Mouse (Mus musculus): ENCODE measurements around the gene Ccni. TPM values are rescaled to one million over a fixed set of nuclear protein-coding genes. Genes with fewer than 3 reads are reported as not detected.
A peak's percentile ranks its signal among the peaks of the same experiment; 100 is the strongest.

Ccni gene
- polyA plus RNA-seq, 1 experiment from 2014 or later: 84.3 TPM

GRCm38 (mm10) chr5:93184548-93184947, 21.7 kb downstream of the Ccni start:
- Histone ChIP-seq H3K4me1 (no peaks in the 10 kb centered on the region), H3K27me3 (replicated peaks) (no peaks in the 10 kb centered on the region), H3K9me3 (no peaks in the 10 kb centered on the region), H3K36me3 (peaks cover 43% of the 10 kb centered on the region), H3K27ac (no peak overlapping the region), H3K9ac (no peak overlapping the region), H3K4me2 (no peak overlapping the region), H3K4me3 (replicated peaks) (no peak overlapping the region)
- no peak for ATAC-seq (ENCODE audit: insufficient read depth, low FRiP score, low read depth)
- 87% methylated on average over 6 of the region's 6 CpGs for WGBS

- no peak overlapping the region for H3K4me2 ChIP-seq
- 85% methylated on average over 6 of the region's 6 CpGs for WGBS
- no peak overlapping the region for H3K27ac ChIP-seq
- no peak for ATAC-seq (ENCODE audit: insufficient read depth, low FRiP score, low read depth)
- no peaks in the 10 kb centered on the region for H3K9me3 ChIP-seq
- peaks cover 37% of the 10 kb centered on the region for H3K36me3 ChIP-seq
- H3K9ac ChIP-seq: no peak overlapping the region
- H3K4me3 ChIP-seq (replicated peaks): no peak overlapping the region
- H3K27me3 ChIP-seq (replicated peaks): no peaks in the 10 kb centered on the region
- H3K4me1 ChIP-seq: no peaks in the 10 kb centered on the region
Measured at GRCm38 (mm10) chr5:93183311-93183710, 23.0 kb downstream of the Ccni start.

GRCm38 (mm10) chr5:93180252-93180651, 26.0 kb downstream of the Ccni start:
- H3K9ac ChIP-seq: no peak overlapping the region
- H3K36me3 ChIP-seq: peaks cover 22% of the 10 kb centered on the region
- no peaks in the 10 kb centered on the region for H3K4me1 ChIP-seq
- H3K27ac ChIP-seq: no peak overlapping the region
- WGBS: 64% methylated on average over 2 of the region's 2 CpGs
- no peak for ATAC-seq (ENCODE audit: insufficient read depth, low FRiP score, low read depth)
- no peaks in the 10 kb centered on the region for H3K27me3 ChIP-seq (replicated peaks)
- no peak overlapping the region for H3K4me2 ChIP-seq
- H3K4me3 ChIP-seq (replicated peaks): no peak overlapping the region
- H3K9me3 ChIP-seq: no peaks in the 10 kb centered on the region

- Histone ChIP-seq H3K4me1 (no peaks in the 10 kb centered on the region), H3K36me3 (peaks cover 22% of the 10 kb centered on the region; the same call in 1 of the 2 replicates), H3K9me3 (no peaks in the 10 kb centered on the region), H3K4me2 (no peak overlapping the region), H3K4me3 (replicated peaks) (no peak overlapping the region), H3K27ac (no peak overlapping the region), H3K27me3 (replicated peaks) (no peaks in the 10 kb centered on the region), H3K9ac (no peak overlapping the region)
- WGBS: 80% methylated on average over 6 of the region's 6 CpGs
- 0 out of 2 replicates have a peak, but pooled peaks have one; percentile 10 for ATAC-seq (ENCODE audit: insufficient read depth, low FRiP score, low read depth)
Measured at GRCm38 (mm10) chr5:93178616-93179015, 27.7 kb downstream of the Ccni start.

- H3K4me1 ChIP-seq: no peaks in the 10 kb centered on the region
- no peak for ATAC-seq (ENCODE audit: insufficient read depth, low FRiP score, low read depth)
- H3K4me3 ChIP-seq (replicated peaks): no peak overlapping the region
- no peak overlapping the region for H3K27ac ChIP-seq
- H3K4me2 ChIP-seq: no peak overlapping the region
- H3K9me3 ChIP-seq: no peaks in the 10 kb centered on the region
- no peak overlapping the region for H3K9ac ChIP-seq
- H3K36me3 ChIP-seq: peaks cover 7% of the 10 kb centered on the region
- no peaks in the 10 kb centered on the region for H3K27me3 ChIP-seq (replicated peaks)
- WGBS: 76% methylated on average over 6 of the region's 6 CpGs
Measured at GRCm38 (mm10) chr5:93174675-93175074, 31.6 kb downstream of the Ccni start.

GRCm38 (mm10) chr5:93172536-93172935, 33.8 kb downstream of the Ccni start:
- H3K27ac ChIP-seq: no peak overlapping the region
- no peak overlapping the region for H3K4me3 ChIP-seq (replicated peaks)
- 84% methylated on average over 6 of the region's 6 CpGs for WGBS
- ATAC-seq (ENCODE audit: insufficient read depth, low FRiP score, low read depth): no peak
- no peak overlapping the region for H3K9ac ChIP-seq
- H3K4me2 ChIP-seq: no peak overlapping the region
- no peaks in the 10 kb centered on the region for H3K4me1 ChIP-seq
- peaks cover 18% of the 10 kb centered on the region for H3K36me3 ChIP-seq
- H3K9me3 ChIP-seq: no peaks in the 10 kb centered on the region
- H3K27me3 ChIP-seq (replicated peaks): no peaks in the 10 kb centered on the region

- H3K27me3 ChIP-seq (replicated peaks): no peaks in the 10 kb centered on the region
- peaks cover 25% of the 10 kb centered on the region for H3K36me3 ChIP-seq
- WGBS: 96% methylated on average over 15 of the region's 15 CpGs
Measured at GRCm38 (mm10) chr5:93171420-93171819, 34.9 kb downstream of the Ccni start.

GRCm38 (mm10) chr5:93168654-93169053, 37.6 kb downstream of the Ccni start:
- H3K27ac ChIP-seq: no peak overlapping the region
- peaks cover 43% of the 10 kb centered on the region for H3K36me3 ChIP-seq
- 89% methylated on average over 6 of the region's 6 CpGs for WGBS

More at GRCm38 (mm10) chr5:93171420-93171819, 34.9 kb downstream of the Ccni start:
- H3K9me3 ChIP-seq: no peaks in the 10 kb centered on the region
- no peak overlapping the region for H3K4me3 ChIP-seq (replicated peaks)
- H3K4me2 ChIP-seq: no peak overlapping the region
- no peak overlapping the region for H3K27ac ChIP-seq
- no peak for ATAC-seq (ENCODE audit: insufficient read depth, low FRiP score, low read depth)
- H3K4me1 ChIP-seq: no peaks in the 10 kb centered on the region
- no peak overlapping the region for H3K9ac ChIP-seq

GRCm38 (mm10) chr5:93167919-93168516, 38.3 kb downstream of the Ccni start:
- WGBS: 89% methylated on average over 11 of the region's 11 CpGs
- Histone ChIP-seq H3K9me3 (no peaks in the 10 kb centered on the region), H3K36me3 (peaks cover 45% of the 10 kb centered on the region), H3K4me2 (no peak overlapping the region), H3K4me1 (no peaks in the 10 kb centered on the region), H3K4me3 (replicated peaks) (no peak overlapping the region), H3K27me3 (replicated peaks) (no peaks in the 10 kb centered on the region), H3K27ac (no peak overlapping the region), H3K9ac (no peak overlapping the region)
- ATAC-seq (ENCODE audit: insufficient read depth, low FRiP score, low read depth): no peak

More at GRCm38 (mm10) chr5:93168654-93169053, 37.6 kb downstream of the Ccni start:
- Histone ChIP-seq H3K9ac (no peak overlapping the region), H3K4me3 (replicated peaks) (no peak overlapping the region), H3K4me2 (no peak overlapping the region), H3K4me1 (no peaks in the 10 kb centered on the region), H3K27me3 (replicated peaks) (no peaks in the 10 kb centered on the region), H3K9me3 (no peaks in the 10 kb centered on the region)
- no peak for ATAC-seq (ENCODE audit: insufficient read depth, low FRiP score, low read depth)

GRCm38 (mm10) chr5:93163541-93163940, 42.8 kb downstream of the Ccni start:
- peaks cover 59% of the 10 kb centered on the region for H3K36me3 ChIP-seq
- H3K9ac ChIP-seq: no peak overlapping the region
- no peaks in the 10 kb centered on the region for H3K27me3 ChIP-seq (replicated peaks)
- H3K4me3 ChIP-seq (replicated peaks): no peak overlapping the region
- H3K4me2 ChIP-seq: no peak overlapping the region
- H3K27ac ChIP-seq: no peak overlapping the region
- WGBS: 92% methylated on average over 3 of the region's 3 CpGs
- peak; percentile 18; the same call in 1 of the 2 replicates for ATAC-seq (ENCODE audit: insufficient read depth, low FRiP score, low read depth)
- no peaks in the 10 kb centered on the region for H3K9me3 ChIP-seq
- no peaks in the 10 kb centered on the region for H3K4me1 ChIP-seq

GRCm38 (mm10) chr5:93154401-93154800, 51.9 kb downstream of the Ccni start:
- Histone ChIP-seq H3K4me1 (peaks cover 15% of the 10 kb centered on the region), H3K9ac (no peak overlapping the region), H3K27me3 (replicated peaks) (no peaks in the 10 kb centered on the region), H3K4me2 (no peak overlapping the region), H3K27ac (no peak overlapping the region), H3K36me3 (0 out of 2 replicates have a peak, but pooled peaks cover 5% of the 10 kb centered on the region), H3K4me3 (replicated peaks) (no peak overlapping the region), H3K9me3 (no peaks in the 10 kb centered on the region)
- no peak for ATAC-seq (ENCODE audit: insufficient read depth, low FRiP score, low read depth)
- WGBS: 81% methylated on average over 11 of the region's 11 CpGs

GRCm38 (mm10) chr5:93152451-93152850, 53.8 kb downstream of the Ccni start:
- Histone ChIP-seq H3K27ac (no peak overlapping the region), H3K9ac (no peak overlapping the region), H3K9me3 (no peaks in the 10 kb centered on the region), H3K4me2 (no peak overlapping the region), H3K4me3 (replicated peaks) (no peak overlapping the region), H3K36me3 (0 out of 2 replicates have a peak, but pooled peaks cover 5% of the 10 kb centered on the region), H3K4me1 (peaks cover 15% of the 10 kb centered on the region), H3K27me3 (replicated peaks) (no peaks in the 10 kb centered on the region)
- ATAC-seq (ENCODE audit: insufficient read depth, low FRiP score, low read depth): no peak
- 72% methylated on average over 4 of the region's 4 CpGs for whole genome bisulfite sequencing

Measured in stomach, embryonic 15.5 days (tissue).